Mouse (Mus musculus): Measurements from ENCODE around the gene Dtx1. TPM values are rescaled to one million over a fixed set of nuclear protein-coding genes. Genes with fewer than 3 reads are reported as not detected.

The Dtx1 gene
- total and polyA plus RNA-seq, 3 experiments, result 0.05 to 0.09 TPM; not detected in 1

DNA sequence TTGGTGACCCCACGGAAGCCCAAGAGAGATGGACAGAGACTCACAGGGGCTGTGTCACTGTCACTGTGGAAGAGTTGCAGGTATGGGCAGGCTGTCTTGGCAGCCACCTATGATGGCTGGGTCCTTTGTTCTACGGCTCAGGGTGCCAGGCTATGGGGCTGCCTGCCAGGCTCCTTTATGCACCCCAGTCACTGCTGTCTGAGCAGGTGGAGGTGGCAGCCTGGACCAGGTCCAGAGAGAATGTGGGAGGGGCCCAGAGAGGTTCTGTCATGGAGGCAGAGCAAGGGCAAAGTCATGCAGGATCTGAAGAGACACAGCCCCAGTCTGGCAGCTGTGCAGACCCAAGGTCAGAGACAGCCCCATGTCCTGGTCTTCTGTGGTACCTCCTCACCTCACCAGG lies 8.8 kb downstream of the Dtx1 start:
- TF ChIP-seq GATA1 (IDR thresholded peaks at IDR 0.05; ENCODE audit: borderline replicate concordance, low read length), result no peak
- no peak for TF ChIP-seq GATA2 (IDR thresholded peaks at IDR 0.05; ENCODE audit: borderline replicate concordance, low read depth, low read length)
- TF ChIP-seq CTCF (IDR thresholded peaks at IDR 0.05; ENCODE audit: low read depth, low read length), result no peak
- TF ChIP-seq TAL1 (conservative IDR thresholded peaks at IDR 0.05; ENCODE audit: low read depth, low read length), result no peak
- no peak for TF ChIP-seq POLR2AphosphoS5 (IDR thresholded peaks at IDR 0.05; ENCODE audit: insufficient replicate concordance, low read depth, low read length)
- ATAC-seq (ENCODE audit: extremely low read depth, insufficient number of reproducible peaks, low FRiP score, poor library complexity, severe bottlenecking) (no peak), DNase-seq (ENCODE audit: low spot score) (no peak)
- H3K36me3 ChIP-seq (replicated peaks), result no peaks in the 10 kb centered on the region
- H3K4me1 ChIP-seq (ENCODE audit: insufficient read depth, low read depth, low read length), result peaks cover 22% of the 10 kb centered on the region
- no peaks in the 10 kb centered on the region for H3K9me3 ChIP-seq (replicated peaks)
- peaks cover 84% of the 10 kb centered on the region for H3K27me3 ChIP-seq (ENCODE audit: insufficient read depth, low read length)
- no peak overlapping the region for H3K4me3 ChIP-seq (ENCODE audit: low read depth, low read length)

- ATAC-seq (ENCODE audit: extremely low read depth, insufficient number of reproducible peaks, low FRiP score, poor library complexity, severe bottlenecking) (no peak), DNase-seq (ENCODE audit: low spot score) (no peak)
- Histone ChIP-seq H3K27me3 (ENCODE audit: insufficient read depth, low read length) (peaks cover 84% of the 10 kb centered on the region), H3K4me3 (ENCODE audit: low read depth, low read length) (no peak overlapping the region), H3K9me3 (replicated peaks) (no peaks in the 10 kb centered on the region), H3K4me1 (ENCODE audit: insufficient read depth, low read depth, low read length) (peaks cover 27% of the 10 kb centered on the region), H3K36me3 (replicated peaks) (no peaks in the 10 kb centered on the region)
- TF ChIP-seq POLR2AphosphoS5 (IDR thresholded peaks at IDR 0.05; ENCODE audit: insufficient replicate concordance, low read depth, low read length), result no peak
- no peak for TF ChIP-seq TAL1 (conservative IDR thresholded peaks at IDR 0.05; ENCODE audit: low read depth, low read length)
- TF ChIP-seq CTCF (IDR thresholded peaks at IDR 0.05; ENCODE audit: low read depth, low read length), result no peak
- no peak for TF ChIP-seq GATA2 (IDR thresholded peaks at IDR 0.05; ENCODE audit: borderline replicate concordance, low read depth, low read length)
- TF ChIP-seq GATA1 (IDR thresholded peaks at IDR 0.05; ENCODE audit: borderline replicate concordance, low read length), result no peak
These were observed 9.3 kb downstream of the Dtx1 start for GRCm38 (mm10) chr5:120702421-120702820.

GRCm38 (mm10) chr5:120700996-120701790 lies 10.5 kb downstream of the Dtx1 start:
- Histone ChIP-seq H3K36me3 (replicated peaks) (no peaks in the 10 kb centered on the region), H3K4me3 (ENCODE audit: low read depth, low read length) (no peak overlapping the region), H3K27me3 (ENCODE audit: insufficient read depth, low read length) (peaks cover 84% of the 10 kb centered on the region), H3K4me1 (ENCODE audit: insufficient read depth, low read depth, low read length) (peaks cover 34% of the 10 kb centered on the region), H3K9me3 (replicated peaks) (no peaks in the 10 kb centered on the region)
- DNase-seq (ENCODE audit: low spot score) (no peak), ATAC-seq (ENCODE audit: extremely low read depth, insufficient number of reproducible peaks, low FRiP score, poor library complexity, severe bottlenecking) (no peak)
- TF ChIP-seq POLR2AphosphoS5 (IDR thresholded peaks at IDR 0.05; ENCODE audit: insufficient replicate concordance, low read depth, low read length) (no peak), CTCF (IDR thresholded peaks at IDR 0.05; ENCODE audit: low read depth, low read length) (no peak), GATA2 (IDR thresholded peaks at IDR 0.05; ENCODE audit: borderline replicate concordance, low read depth, low read length) (no peak), TAL1 (conservative IDR thresholded peaks at IDR 0.05; ENCODE audit: low read depth, low read length) (no peak), GATA1 (IDR thresholded peaks at IDR 0.05; ENCODE audit: borderline replicate concordance, low read length) (no peak)

DNA sequence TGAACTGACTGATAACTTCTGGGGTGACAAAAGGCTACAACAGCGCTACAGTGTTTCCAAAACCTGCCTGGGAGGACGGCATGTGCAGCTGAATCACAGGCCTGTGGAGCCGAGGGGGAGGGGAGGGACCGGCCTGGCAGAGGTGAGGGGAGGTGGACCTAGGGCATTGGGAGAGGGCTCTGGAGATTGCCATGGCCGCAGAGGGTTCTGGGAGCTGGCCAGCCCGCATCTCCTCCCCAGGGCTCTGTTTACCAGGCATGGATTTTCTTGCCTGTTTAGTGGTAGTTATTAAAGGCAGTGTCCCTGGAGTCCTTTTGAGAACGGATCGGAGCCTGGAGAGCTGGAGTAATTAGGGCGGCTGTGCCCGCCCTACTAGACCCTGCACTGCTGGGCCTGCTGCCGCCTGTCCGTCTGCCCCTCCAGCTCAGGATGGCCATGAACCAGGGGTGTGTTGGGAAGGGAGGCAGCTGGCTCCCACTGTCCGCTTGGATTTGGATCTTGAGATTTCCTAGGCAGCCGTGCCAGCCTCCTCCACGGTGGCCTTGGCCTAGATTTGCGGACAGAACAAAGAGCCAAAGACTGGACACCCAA lies 12.8 kb downstream of the Dtx1 start:
- H3K9me3 ChIP-seq (replicated peaks), result peaks cover 6% of the 10 kb centered on the region
- TF ChIP-seq CTCF (IDR thresholded peaks at IDR 0.05; ENCODE audit: low read depth, low read length) (no peak), GATA1 (IDR thresholded peaks at IDR 0.05; ENCODE audit: borderline replicate concordance, low read length) (no peak), GATA2 (IDR thresholded peaks at IDR 0.05; ENCODE audit: borderline replicate concordance, low read depth, low read length) (no peak), TAL1 (conservative IDR thresholded peaks at IDR 0.05; ENCODE audit: low read depth, low read length) (no peak), POLR2AphosphoS5 (IDR thresholded peaks at IDR 0.05; ENCODE audit: insufficient replicate concordance, low read depth, low read length) (no peak)
- no peaks in the 10 kb centered on the region for H3K36me3 ChIP-seq (replicated peaks)
- no peak overlapping the region for H3K4me3 ChIP-seq (ENCODE audit: low read depth, low read length)
- H3K4me1 ChIP-seq (ENCODE audit: insufficient read depth, low read depth, low read length), result peaks cover 33% of the 10 kb centered on the region
- DNase-seq (ENCODE audit: low spot score) (no peak), ATAC-seq (ENCODE audit: extremely low read depth, insufficient number of reproducible peaks, low FRiP score, poor library complexity, severe bottlenecking) (no peak)
- H3K27me3 ChIP-seq (ENCODE audit: insufficient read depth, low read length), result peaks cover 81% of the 10 kb centered on the region

DNA sequence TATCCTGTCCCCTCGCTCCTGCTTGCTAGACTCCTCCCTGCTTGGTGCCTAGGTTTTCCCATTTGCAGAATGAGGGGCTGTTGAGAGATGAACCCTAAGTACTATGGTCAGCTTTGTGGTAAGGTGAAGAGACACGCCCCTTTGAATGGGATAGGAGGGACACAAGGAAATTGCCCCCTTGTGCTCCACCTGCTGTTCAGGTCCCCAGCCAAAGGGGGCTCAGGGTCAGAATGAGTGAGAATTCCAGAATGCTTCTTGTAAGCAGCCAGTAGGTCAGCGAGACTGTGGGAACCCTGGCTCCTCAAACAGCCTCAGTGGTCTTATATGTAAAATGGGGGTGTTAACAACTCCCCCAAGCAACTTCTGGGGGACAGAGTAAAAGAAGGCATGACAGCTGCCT lies 13.5 kb downstream of the Dtx1 start:
- Histone ChIP-seq H3K36me3 (replicated peaks) (no peaks in the 10 kb centered on the region), H3K27me3 (ENCODE audit: insufficient read depth, low read length) (peaks cover 74% of the 10 kb centered on the region), H3K9me3 (replicated peaks) (peaks cover 6% of the 10 kb centered on the region), H3K4me3 (ENCODE audit: low read depth, low read length) (no peak overlapping the region), H3K4me1 (ENCODE audit: insufficient read depth, low read depth, low read length) (peaks cover 34% of the 10 kb centered on the region)
- TF ChIP-seq GATA2 (IDR thresholded peaks at IDR 0.05; ENCODE audit: borderline replicate concordance, low read depth, low read length) (no peak), POLR2AphosphoS5 (IDR thresholded peaks at IDR 0.05; ENCODE audit: insufficient replicate concordance, low read depth, low read length) (no peak), TAL1 (conservative IDR thresholded peaks at IDR 0.05; ENCODE audit: low read depth, low read length) (no peak), CTCF (IDR thresholded peaks at IDR 0.05; ENCODE audit: low read depth, low read length) (no peak), GATA1 (IDR thresholded peaks at IDR 0.05; ENCODE audit: borderline replicate concordance, low read length) (no peak)
- DNase-seq (ENCODE audit: low spot score) (no peak), ATAC-seq (ENCODE audit: extremely low read depth, insufficient number of reproducible peaks, low FRiP score, poor library complexity, severe bottlenecking) (no peak)

DNA sequence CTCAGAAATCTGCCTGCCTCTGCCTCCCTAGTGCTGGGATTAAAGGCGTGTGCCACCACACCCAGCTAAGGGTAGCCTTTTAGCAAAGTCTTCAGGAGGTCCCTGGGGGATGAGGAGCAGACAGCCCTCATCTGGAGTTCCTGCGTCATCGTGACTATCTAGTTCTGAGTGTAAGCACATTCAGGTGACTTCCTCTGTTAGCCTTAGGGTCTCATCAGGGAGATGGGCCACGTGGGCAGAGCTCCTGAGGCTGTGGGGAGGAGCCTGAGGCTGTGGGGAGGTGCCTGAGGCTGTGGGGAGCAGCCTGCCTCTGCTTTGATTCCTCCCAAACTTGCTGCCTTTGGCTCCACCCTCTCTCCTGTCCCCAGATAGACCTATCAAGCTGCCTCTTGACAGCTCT lies 14.9 kb downstream of the Dtx1 start:
- no peaks in the 10 kb centered on the region for H3K36me3 ChIP-seq (replicated peaks)
- no peak overlapping the region for H3K4me3 ChIP-seq (ENCODE audit: low read depth, low read length)
- H3K4me1 ChIP-seq (ENCODE audit: insufficient read depth, low read depth, low read length), result peaks cover 38% of the 10 kb centered on the region
- peaks cover 75% of the 10 kb centered on the region for H3K27me3 ChIP-seq (ENCODE audit: insufficient read depth, low read length)
- peaks cover 6% of the 10 kb centered on the region for H3K9me3 ChIP-seq (replicated peaks)
- no peak for TF ChIP-seq GATA2 (IDR thresholded peaks at IDR 0.05; ENCODE audit: borderline replicate concordance, low read depth, low read length)
- no peak for ATAC-seq (ENCODE audit: extremely low read depth, insufficient number of reproducible peaks, low FRiP score, poor library complexity, severe bottlenecking)
- no peak for DNase-seq (ENCODE audit: low spot score)
